10 mouse cellular contexts compared by ENCODE assay signal in the genomic region with DNA sequence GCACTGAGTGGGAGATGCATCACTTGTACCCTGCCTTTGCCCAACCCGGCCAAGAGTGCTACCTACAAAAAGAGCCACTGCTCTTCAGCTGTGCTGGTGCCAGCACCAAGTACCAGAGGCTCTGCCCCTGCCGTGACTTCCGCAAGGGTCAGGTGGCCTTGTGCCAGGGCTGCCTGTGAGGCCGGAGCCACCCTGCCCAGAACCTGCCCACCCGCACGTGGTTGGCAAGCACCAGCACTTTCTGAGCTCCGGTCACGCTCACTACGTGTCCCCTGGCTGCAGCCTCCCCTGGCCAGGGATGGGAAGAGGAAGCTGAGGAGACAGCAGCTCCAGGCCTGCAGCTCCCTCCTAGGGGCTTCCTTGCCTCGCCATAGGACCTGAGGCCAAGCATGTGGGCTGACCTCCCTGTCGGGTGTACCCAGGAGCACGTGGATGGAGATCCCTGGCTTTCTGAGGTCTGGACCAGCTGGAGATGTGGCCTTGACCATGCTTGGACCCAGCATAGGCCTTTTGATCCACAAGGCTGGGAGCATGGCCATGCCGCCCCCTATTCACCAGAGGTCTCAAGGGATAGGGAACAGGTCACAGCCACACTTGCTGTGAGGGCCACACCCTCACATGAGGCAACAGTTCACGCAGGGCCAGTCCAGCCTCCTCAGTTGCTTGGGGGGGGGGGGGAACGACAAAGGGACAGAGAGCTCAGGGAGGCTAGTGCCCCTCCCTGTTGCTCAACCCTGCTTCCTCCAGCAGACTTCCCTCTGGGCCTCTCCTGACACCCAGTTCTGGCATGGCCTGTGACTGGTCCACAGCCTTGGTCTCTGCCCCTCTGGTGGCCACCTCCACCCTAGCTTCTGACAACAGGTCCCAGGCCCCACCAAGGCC.
A peak's percentile ranks its signal among the peaks of the same experiment; 100 is the strongest.
DNase-seq lines count a peak whose midpoint lies in the region; ATAC-seq and TF ChIP-seq lines count a peak whose summit lies in the region.
"Had no signal": no experiment of that assay in that cellular context is flagged by ENCODE, and none has a peak within 500 bp of the region (broad histone marks: within the 10 kb centered on the region; RNA-seq: fewer than 3 reads in every experiment).

No protein-coding gene starts in this region.

- H3K27me3 ChIP-seq in forebrain, embryonic 10.5 days (ENCODE audit: poor library complexity, severe bottlenecking) = no peaks in the 10 kb centered on the region
- H3K27me3 ChIP-seq in forebrain, embryonic 15.5 days = no peaks in the 10 kb centered on the region
- H3K27me3 ChIP-seq in limb, embryonic 10.5 days (ENCODE audit: low read depth, poor library complexity, severe bottlenecking) = peaks cover 6% of the 10 kb centered on the region; the same call in 1 of the 2 replicates
- H3K27me3 ChIP-seq in midbrain, embryonic 11.5 days (ENCODE audit: control insufficient read depth, insufficient read depth, low read length) = no peaks in the 10 kb centered on the region
- H3K27me3 ChIP-seq: forebrain, embryonic 12.5 days; midbrain, embryonic 15.5 days had no signal

- no peak overlapping the region for H3K4me2 ChIP-seq in forebrain, embryonic 15.5 days (replicated peaks)
- H3K4me2 ChIP-seq in midbrain, embryonic 11.5 days = no peak overlapping the region
- H3K4me2 ChIP-seq: forebrain, embryonic 12.5 days; midbrain, embryonic 15.5 days had no signal

- H3K4me1 ChIP-seq in forebrain, embryonic 10.5 days = peaks cover 13% of the 10 kb centered on the region
- H3K4me1 ChIP-seq in forebrain, embryonic 15.5 days = peaks cover 12% of the 10 kb centered on the region
- H3K4me1 ChIP-seq in lung, adult 2 months (ENCODE audit: control insufficient read depth, insufficient read depth, low read length) = no peaks in the 10 kb centered on the region
- H3K4me1 ChIP-seq in limb, embryonic 10.5 days = peaks cover 21% of the 10 kb centered on the region
- no peaks in the 10 kb centered on the region for H3K4me1 ChIP-seq in midbrain, embryonic 11.5 days (ENCODE audit: control insufficient read depth, insufficient read depth, low read length)

- ATAC-seq in forebrain, embryonic 15.5 days (replicated peaks) = no peak
- ATAC-seq in midbrain, embryonic 11.5 days (ENCODE audit: low FRiP score) = no peak
- ATAC-seq: midbrain, embryonic 15.5 days had no signal

- no peaks in the 10 kb centered on the region for H3K9me3 ChIP-seq in forebrain, embryonic 10.5 days
- H3K9me3 ChIP-seq in forebrain, embryonic 15.5 days = no peaks in the 10 kb centered on the region
- no peaks in the 10 kb centered on the region for H3K9me3 ChIP-seq in limb, embryonic 10.5 days (replicated peaks)
- H3K9me3 ChIP-seq in midbrain, embryonic 11.5 days (ENCODE audit: control insufficient read depth, low read length) = no peaks in the 10 kb centered on the region
- H3K9me3 ChIP-seq: forebrain, embryonic 12.5 days; midbrain, embryonic 15.5 days had no signal

- peak overlapping the region; percentile 30; the same call in 1 of the 2 replicates for H3K27ac ChIP-seq in forebrain, embryonic 10.5 days
- H3K27ac ChIP-seq in forebrain, embryonic 15.5 days (replicated peaks) = no peak overlapping the region
- peak overlapping the region; percentile 27; the same call in 1 of the 2 replicates for H3K27ac ChIP-seq in limb, embryonic 10.5 days
- no peak overlapping the region for H3K27ac ChIP-seq in midbrain, embryonic 11.5 days (ENCODE audit: low read depth, low read length)
- H3K27ac ChIP-seq: forebrain, embryonic 12.5 days; midbrain, embryonic 15.5 days had no signal

- H3K4me3 ChIP-seq in forebrain, embryonic 10.5 days = no peak overlapping the region
- no peak overlapping the region for H3K4me3 ChIP-seq in forebrain, embryonic 15.5 days
- no peak overlapping the region for H3K4me3 ChIP-seq in lung, adult 2 months (replicated peaks; ENCODE audit: extremely low read depth, low read depth, low read length)
- H3K4me3 ChIP-seq in limb, embryonic 10.5 days = no peak overlapping the region
- H3K4me3 ChIP-seq in midbrain, embryonic 11.5 days (ENCODE audit: low read depth, low read length) = no peak overlapping the region
- H3K4me3 ChIP-seq: forebrain, embryonic 12.5 days; midbrain, embryonic 15.5 days had no signal

- peaks cover 20% of the 10 kb centered on the region; the same call in 1 of the 2 replicates for H3K36me3 ChIP-seq in forebrain, embryonic 10.5 days (replicated peaks)
- peaks cover 44% of the 10 kb centered on the region for H3K36me3 ChIP-seq in forebrain, embryonic 15.5 days
- no peaks in the 10 kb centered on the region for H3K36me3 ChIP-seq in limb, embryonic 10.5 days
- H3K36me3 ChIP-seq in midbrain, embryonic 11.5 days (ENCODE audit: control insufficient read depth, insufficient read depth, low read length) = no peaks in the 10 kb centered on the region

- 90% methylated on average over 15 of the region's 15 CpGs for WGBS in forebrain, embryonic 10.5 days
- WGBS in forebrain, embryonic 15.5 days = 82% methylated on average over 15 of the region's 15 CpGs
- 54% methylated on average over 15 of the region's 15 CpGs for WGBS in lung, adult 2 months
- WGBS in limb, embryonic 10.5 days = 82% methylated on average over 15 of the region's 15 CpGs
- WGBS in midbrain, embryonic 11.5 days = 89% methylated on average over 15 of the region's 15 CpGs

- no peak overlapping the region for H3K9ac ChIP-seq in forebrain, embryonic 15.5 days (replicated peaks)
- no peak overlapping the region for H3K9ac ChIP-seq in midbrain, embryonic 11.5 days (ENCODE audit: low read length)
- H3K9ac ChIP-seq: forebrain, embryonic 12.5 days; midbrain, embryonic 15.5 days had no signal

- TF ChIP-seq POLR2A in lung, adult 2 months (IDR thresholded peaks at IDR 0.05; ENCODE audit: borderline replicate concordance, extremely low read depth, low read depth, low read length) = no peak

- no peak for DNase-seq in forebrain, embryonic 10.5 days (ENCODE audit: extremely low spot score, low spot score)
- peak; percentile 17 to 39 for DNase-seq in lung, adult 18-20 months
- DNase-seq in lung, adult 2 months = no peak
- no peak for DNase-seq in limb, embryonic 10.5 days (ENCODE audit: low spot score)
- peak; percentile 61 for DNase-seq in skeletal muscle tissue, adult 2 months (ENCODE audit: low read depth, low spot score)
- no peak for DNase-seq in kidney, postnatal 4 days
- DNase-seq in midbrain, embryonic 11.5 days (ENCODE audit: low spot score, missing footprints) = no peak

- no peak for TF ChIP-seq CTCF in lung, adult 2 months (IDR thresholded peaks at IDR 0.05; ENCODE audit: insufficient read depth, low read length)

Comparison
In these comparisons a context has a peak if more than half of its experiments do, and no peak if none do; other contexts are left out.
1. DNase-seq: peak in lung, adult 18-20 months (2 of 2) and skeletal muscle tissue, adult 2 months (single experiment); none in forebrain, embryonic 10.5 days (single experiment), lung, adult 2 months (single experiment), limb, embryonic 10.5 days (single experiment), kidney, postnatal 4 days (0 of 2) and midbrain, embryonic 11.5 days (single experiment).
2. H3K27ac ChIP-seq: peak in forebrain, embryonic 10.5 days (single experiment) and limb, embryonic 10.5 days (single experiment); none in forebrain, embryonic 15.5 days (single experiment) and midbrain, embryonic 11.5 days (single experiment).